Mouse (Mus musculus): Measurements from ENCODE around the gene Mpi. TPM values are rescaled to one million over a fixed set of nuclear protein-coding genes. Genes with fewer than 3 reads are reported as not detected.

Gene Mpi
- polyA plus RNA-seq, 1 experiment from 2014 or later: 46.3 TPM

- peak within 1 kb of the TSS; percentile 99 for H3K4me3 ChIP-seq
- no peaks in the 10 kb centered on the region for H3K36me3 ChIP-seq
- H3K4me1 ChIP-seq: peaks cover 17% of the 10 kb centered on the region
- H3K4me2 ChIP-seq: peak within 1 kb of the TSS; percentile 72
- peak; percentile 98 for ATAC-seq (ENCODE audit: borderline replicate concordance, extremely low read depth, low FRiP score, low TSS enrichment)
- H3K9me3 ChIP-seq: no peaks in the 10 kb centered on the region
- H3K27ac ChIP-seq: peak within 1 kb of the TSS; percentile 93
- WGBS: under 1% methylated on average over 95 of the region's 95 CpGs
- H3K27me3 ChIP-seq: no peaks in the 10 kb centered on the region
- H3K9ac ChIP-seq: peak within 1 kb of the TSS; percentile 99
Observed at GRCm38 (mm10) chr9:57521056-57521911, 31.3 kb downstream of the Mpi start, which contains the start of gene Cox5a. Gene Cox5a, plus strand, starts transcription at chr9:57521274.

GRCm38 (mm10) chr9:57520375-57521055 is 32.0 kb downstream of the Mpi start:
- Histone ChIP-seq H3K4me3 (peak overlapping the region; percentile 99), H3K4me2 (peak overlapping the region; percentile 68), H3K9ac (peak overlapping the region; percentile 99), H3K4me1 (peaks cover 17% of the 10 kb centered on the region), H3K27ac (peak overlapping the region; percentile 61; the same call in 1 of the 2 replicates), H3K36me3 (no peaks in the 10 kb centered on the region), H3K27me3 (no peaks in the 10 kb centered on the region), H3K9me3 (no peaks in the 10 kb centered on the region)
- peak; percentile 41; the same call in 1 of the 2 replicates for ATAC-seq (ENCODE audit: borderline replicate concordance, extremely low read depth, low FRiP score, low TSS enrichment)
- 22% methylated on average over 16 of the region's 16 CpGs for WGBS

GRCm38 (mm10) chr9:57517113-57517512 is 35.5 kb downstream of the Mpi start:
- Histone ChIP-seq H3K4me3 (no peak overlapping the region), H3K4me1 (peaks cover 5% of the 10 kb centered on the region), H3K27me3 (no peaks in the 10 kb centered on the region), H3K27ac (no peak overlapping the region), H3K4me2 (no peak overlapping the region), H3K36me3 (no peaks in the 10 kb centered on the region), H3K9me3 (no peaks in the 10 kb centered on the region), H3K9ac (no peak overlapping the region)
- WGBS: 8% methylated on average over 3 of the region's 3 CpGs
- no peak for ATAC-seq (ENCODE audit: borderline replicate concordance, extremely low read depth, low FRiP score, low TSS enrichment)

- no peaks in the 10 kb centered on the region for H3K9me3 ChIP-seq
- 71% methylated on average over 2 of the region's 2 CpGs for WGBS
- no peak for ATAC-seq (ENCODE audit: borderline replicate concordance, extremely low read depth, low FRiP score, low TSS enrichment)
Observed at GRCm38 (mm10) chr9:57510577-57510976, 42.0 kb downstream of the Mpi start.

GRCm38 (mm10) chr9:57505700-57506099 is 46.9 kb downstream of the Mpi start:
- peak; percentile 69 for ATAC-seq (ENCODE audit: borderline replicate concordance, extremely low read depth, low FRiP score, low TSS enrichment)
- Histone ChIP-seq H3K36me3 (no peaks in the 10 kb centered on the region), H3K9ac (no peak overlapping the region), H3K4me1 (peaks cover 34% of the 10 kb centered on the region), H3K27ac (no peak overlapping the region), H3K4me3 (no peak overlapping the region), H3K9me3 (no peaks in the 10 kb centered on the region), H3K4me2 (0 out of 2 replicates have a peak overlapping the region, but pooled peaks have one; percentile 20), H3K27me3 (peaks cover 60% of the 10 kb centered on the region)
- under 1% methylated on average over 8 of the region's 8 CpGs for WGBS

More at GRCm38 (mm10) chr9:57510577-57510976, 42.0 kb downstream of the Mpi start:
- H3K9ac ChIP-seq: no peak overlapping the region
- H3K4me1 ChIP-seq: 0 out of 2 replicates have a peak, but pooled peaks cover 8% of the 10 kb centered on the region
- no peak overlapping the region for H3K27ac ChIP-seq
- no peak overlapping the region for H3K4me3 ChIP-seq
- H3K36me3 ChIP-seq: no peaks in the 10 kb centered on the region
- H3K4me2 ChIP-seq: no peak overlapping the region
- peaks cover 12% of the 10 kb centered on the region for H3K27me3 ChIP-seq

- H3K9me3 ChIP-seq: no peaks in the 10 kb centered on the region
- ATAC-seq (ENCODE audit: borderline replicate concordance, extremely low read depth, low FRiP score, low TSS enrichment): no peak
- 56% methylated on average over 10 of the region's 10 CpGs for WGBS
- H3K36me3 ChIP-seq: no peaks in the 10 kb centered on the region
- H3K27ac ChIP-seq: no peak overlapping the region
- H3K9ac ChIP-seq: no peak overlapping the region
- H3K4me3 ChIP-seq: no peak overlapping the region
- H3K4me1 ChIP-seq: peaks cover 34% of the 10 kb centered on the region
- H3K27me3 ChIP-seq: peaks cover 68% of the 10 kb centered on the region
- no peak overlapping the region for H3K4me2 ChIP-seq
Observed at GRCm38 (mm10) chr9:57504891-57505290, 47.7 kb downstream of the Mpi start.

GRCm38 (mm10) chr9:57504381-57504700 is 48.2 kb downstream of the Mpi start:
- no peak overlapping the region for H3K27ac ChIP-seq
- H3K4me2 ChIP-seq: peak overlapping the region; percentile 84
- H3K4me1 ChIP-seq: peaks cover 34% of the 10 kb centered on the region
- 2% methylated on average over 34 of the region's 34 CpGs for WGBS
- peak overlapping the region; percentile 2; the same call in 1 of the 2 replicates for H3K9ac ChIP-seq
- H3K27me3 ChIP-seq: peaks cover 74% of the 10 kb centered on the region
- H3K4me3 ChIP-seq: peak overlapping the region; percentile 43
- no peaks in the 10 kb centered on the region for H3K9me3 ChIP-seq
- H3K36me3 ChIP-seq: no peaks in the 10 kb centered on the region
- ATAC-seq (ENCODE audit: borderline replicate concordance, extremely low read depth, low FRiP score, low TSS enrichment): peak; percentile 48; the same call in 1 of the 2 replicates

- Histone ChIP-seq H3K4me3 (peak within 1 kb of the TSS; percentile 43), H3K27ac (no peak within 1 kb of the TSS), H3K9me3 (no peaks in the 10 kb centered on the region), H3K27me3 (peaks cover 74% of the 10 kb centered on the region), H3K9ac (peak within 1 kb of the TSS; percentile 2; the same call in 1 of the 2 replicates), H3K4me2 (peak within 1 kb of the TSS; percentile 84), H3K36me3 (no peaks in the 10 kb centered on the region), H3K4me1 (peaks cover 34% of the 10 kb centered on the region)
- peak; percentile 78 for ATAC-seq (ENCODE audit: borderline replicate concordance, extremely low read depth, low FRiP score, low TSS enrichment)
- 1% methylated on average over 46 of the region's 46 CpGs for WGBS
Observed at GRCm38 (mm10) chr9:57503622-57504380, 48.8 kb downstream of the Mpi start, which contains the start of gene Rpp25. Gene Rpp25, plus strand, starts transcription at chr9:57504026.

- no peaks in the 10 kb centered on the region for H3K36me3 ChIP-seq
- H3K27ac ChIP-seq: no peak overlapping the region
- peaks cover 74% of the 10 kb centered on the region for H3K27me3 ChIP-seq
- peak overlapping the region; percentile 43 for H3K4me3 ChIP-seq
- peaks cover 34% of the 10 kb centered on the region for H3K4me1 ChIP-seq
- 6% methylated on average over 23 of the region's 23 CpGs for WGBS
- H3K9ac ChIP-seq: no peak overlapping the region
- no peaks in the 10 kb centered on the region for H3K9me3 ChIP-seq
- H3K4me2 ChIP-seq: peak overlapping the region; percentile 84
- no peak for ATAC-seq (ENCODE audit: borderline replicate concordance, extremely low read depth, low FRiP score, low TSS enrichment)
Observed at GRCm38 (mm10) chr9:57502911-57503621, 49.5 kb downstream of the Mpi start.

GRCm38 (mm10) chr9:57501861-57502260 is 50.7 kb downstream of the Mpi start:
- Histone ChIP-seq H3K4me3 (0 out of 2 replicates have a peak overlapping the region, but pooled peaks have one; percentile 7), H3K36me3 (no peaks in the 10 kb centered on the region), H3K9me3 (no peaks in the 10 kb centered on the region), H3K27me3 (peaks cover 74% of the 10 kb centered on the region), H3K27ac (no peak overlapping the region), H3K4me1 (peaks cover 34% of the 10 kb centered on the region), H3K9ac (no peak overlapping the region), H3K4me2 (no peak overlapping the region)
- WGBS: 2% methylated on average over 20 of the region's 20 CpGs
- no peak for ATAC-seq (ENCODE audit: borderline replicate concordance, extremely low read depth, low FRiP score, low TSS enrichment)

GRCm38 (mm10) chr9:57501452-57501851 is 51.1 kb downstream of the Mpi start:
- Histone ChIP-seq H3K36me3 (no peaks in the 10 kb centered on the region), H3K27ac (no peak overlapping the region), H3K4me3 (no peak overlapping the region), H3K4me2 (no peak overlapping the region), H3K9me3 (no peaks in the 10 kb centered on the region), H3K27me3 (peaks cover 71% of the 10 kb centered on the region), H3K4me1 (peaks cover 34% of the 10 kb centered on the region), H3K9ac (no peak overlapping the region)
- ATAC-seq (ENCODE audit: borderline replicate concordance, extremely low read depth, low FRiP score, low TSS enrichment): no peak
- 10% methylated on average over 13 of the region's 13 CpGs for WGBS

Data from lung, embryonic 15.5 days (tissue).